Mouse (Mus musculus): ENCODE data around the gene Laptm5.

DNA sequence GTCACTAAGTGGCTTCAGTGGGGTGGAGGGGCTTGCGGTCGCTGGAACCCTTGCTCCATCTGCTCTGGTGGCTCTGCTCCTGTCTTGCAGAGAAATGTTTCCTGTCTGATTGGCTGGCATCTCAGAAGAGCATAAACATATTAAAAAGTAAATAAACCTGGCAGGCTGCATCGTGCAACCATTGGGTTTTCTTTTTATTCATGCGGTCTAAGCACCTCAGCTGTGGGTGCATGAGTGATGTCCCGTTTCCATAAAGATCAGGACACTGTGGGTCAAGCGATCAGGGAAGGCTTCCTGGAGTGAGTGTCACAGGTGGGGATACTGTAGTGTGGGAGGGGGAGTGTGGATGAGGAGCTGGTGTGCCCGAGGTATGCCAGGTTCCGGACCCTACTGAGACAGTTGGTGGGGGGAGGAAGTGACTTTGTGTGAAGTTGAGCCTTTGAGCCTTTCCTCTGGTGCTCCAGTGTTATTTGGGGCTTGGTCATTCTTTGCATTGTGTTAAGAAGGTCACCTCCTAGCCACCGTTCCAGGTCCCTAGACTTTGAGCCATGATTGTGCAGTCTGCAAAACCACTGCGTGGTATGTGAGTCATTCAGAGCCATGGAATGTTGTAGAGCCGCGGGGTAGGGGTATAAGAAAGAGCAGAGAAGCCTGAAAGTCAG is 2.2 kb downstream of the Laptm5 start:
- TF ChIP-seq POLR2A (IDR thresholded peaks at IDR 0.05; ENCODE audit: control insufficient read depth in 1 of 2, insufficient read depth in 1 of 2, low read depth in 1 of 2, low read length in 2 of 2, poor library complexity in 1 of 2): no peak
- no peak for TF ChIP-seq GATA1 (IDR thresholded peaks at IDR 0.05; ENCODE audit: low read depth, low read length)
- TF ChIP-seq EP300 (IDR thresholded peaks at IDR 0.05; ENCODE audit: low read depth in 1 of 2, low read length in 2 of 2): no peak
- no peak for TF ChIP-seq CHD1 (IDR thresholded peaks at IDR 0.05; ENCODE audit: low read depth, low read length)

All from MEL (cell line).